Mouse (Mus musculus): ENCODE data around the gene Cobll1. TPM values are rescaled to one million over a fixed set of nuclear protein-coding genes. Genes with fewer than 3 reads are reported as not detected.

Cobll1 gene
- polyA plus RNA-seq, 1 experiment from 2014 or later = 3.5 TPM

GRCm38 (mm10) chr2:65227898-65228290, 11.3 kb downstream of the Cobll1 start:
- Histone ChIP-seq H3K27ac (no peak overlapping the region), H3K36me3 (replicated peaks) (no peaks in the 10 kb centered on the region), H3K4me1 (peaks cover 4% of the 10 kb centered on the region), H3K9me3 (no peaks in the 10 kb centered on the region), H3K4me3 (no peak overlapping the region), H3K27me3 (ENCODE audit: poor library complexity, severe bottlenecking) (no peaks in the 10 kb centered on the region)
- 89% methylated on average over 2 of the region's 2 CpGs for WGBS
- no peak for DNase-seq (ENCODE audit: extremely low spot score, low spot score)

GRCm38 (mm10) chr2:65227154-65227897, 11.9 kb downstream of the Cobll1 start:
- H3K27me3 ChIP-seq (ENCODE audit: poor library complexity, severe bottlenecking) = no peaks in the 10 kb centered on the region
- no peak for DNase-seq (ENCODE audit: extremely low spot score, low spot score)
- no peak overlapping the region for H3K27ac ChIP-seq
- H3K4me1 ChIP-seq = peaks cover 4% of the 10 kb centered on the region
- no peaks in the 10 kb centered on the region for H3K36me3 ChIP-seq (replicated peaks)
- WGBS = 92% methylated on average over 6 of the region's 6 CpGs
- H3K9me3 ChIP-seq = no peaks in the 10 kb centered on the region
- no peak overlapping the region for H3K4me3 ChIP-seq

GRCm38 (mm10) chr2:65226494-65226893, 12.7 kb downstream of the Cobll1 start:
- 92% methylated on average over 4 of the region's 4 CpGs for WGBS
- H3K4me3 ChIP-seq = no peak overlapping the region
- H3K27me3 ChIP-seq (ENCODE audit: poor library complexity, severe bottlenecking) = no peaks in the 10 kb centered on the region
- no peaks in the 10 kb centered on the region for H3K9me3 ChIP-seq
- peaks cover 4% of the 10 kb centered on the region for H3K4me1 ChIP-seq
- DNase-seq (ENCODE audit: extremely low spot score, low spot score) = no peak
- H3K36me3 ChIP-seq (replicated peaks) = no peaks in the 10 kb centered on the region
- H3K27ac ChIP-seq = no peak overlapping the region

GRCm38 (mm10) chr2:65223956-65224735, 15.1 kb downstream of the Cobll1 start:
- Histone ChIP-seq H3K36me3 (replicated peaks) (no peaks in the 10 kb centered on the region), H3K4me3 (no peak overlapping the region), H3K4me1 (peaks cover 10% of the 10 kb centered on the region), H3K27ac (no peak overlapping the region), H3K9me3 (no peaks in the 10 kb centered on the region), H3K27me3 (ENCODE audit: poor library complexity, severe bottlenecking) (no peaks in the 10 kb centered on the region)
- WGBS = 88% methylated on average over 12 of the region's 12 CpGs
- DNase-seq (ENCODE audit: extremely low spot score, low spot score) = no peak

GRCm38 (mm10) chr2:65223012-65223411, 16.2 kb downstream of the Cobll1 start:
- no peaks in the 10 kb centered on the region for H3K27me3 ChIP-seq (ENCODE audit: poor library complexity, severe bottlenecking)
- 86% methylated on average over 8 of the region's 8 CpGs for WGBS
- no peak for DNase-seq (ENCODE audit: extremely low spot score, low spot score)
- H3K4me1 ChIP-seq = peaks cover 13% of the 10 kb centered on the region
- H3K27ac ChIP-seq = no peak overlapping the region
- H3K4me3 ChIP-seq = no peak overlapping the region
- H3K9me3 ChIP-seq = no peaks in the 10 kb centered on the region
- H3K36me3 ChIP-seq (replicated peaks) = no peaks in the 10 kb centered on the region

GRCm38 (mm10) chr2:65221646-65222045, 17.6 kb downstream of the Cobll1 start:
- WGBS = 83% methylated on average over 2 of the region's 2 CpGs

GRCm38 (mm10) chr2:65220563-65220962, 18.6 kb downstream of the Cobll1 start:
- H3K4me1 ChIP-seq = peaks cover 9% of the 10 kb centered on the region
- DNase-seq (ENCODE audit: extremely low spot score, low spot score) = no peak
- WGBS = 84% methylated on average over 1 of the region's 1 CpGs
- H3K36me3 ChIP-seq (replicated peaks) = no peaks in the 10 kb centered on the region
- H3K27ac ChIP-seq = no peak overlapping the region
- H3K27me3 ChIP-seq (ENCODE audit: poor library complexity, severe bottlenecking) = no peaks in the 10 kb centered on the region
- no peaks in the 10 kb centered on the region for H3K9me3 ChIP-seq
- H3K4me3 ChIP-seq = no peak overlapping the region

More at GRCm38 (mm10) chr2:65221646-65222045, 17.6 kb downstream of the Cobll1 start:
- Histone ChIP-seq H3K4me3 (no peak overlapping the region), H3K4me1 (peaks cover 13% of the 10 kb centered on the region), H3K27ac (no peak overlapping the region), H3K27me3 (ENCODE audit: poor library complexity, severe bottlenecking) (no peaks in the 10 kb centered on the region), H3K9me3 (no peaks in the 10 kb centered on the region), H3K36me3 (replicated peaks) (no peaks in the 10 kb centered on the region)
- DNase-seq (ENCODE audit: extremely low spot score, low spot score) = no peak

- Histone ChIP-seq H3K4me3 (no peak overlapping the region), H3K27me3 (ENCODE audit: poor library complexity, severe bottlenecking) (no peaks in the 10 kb centered on the region), H3K36me3 (replicated peaks) (no peaks in the 10 kb centered on the region), H3K9me3 (no peaks in the 10 kb centered on the region), H3K4me1 (peaks cover 9% of the 10 kb centered on the region), H3K27ac (no peak overlapping the region)
- 79% methylated on average over 11 of the region's 11 CpGs for WGBS
- no peak for DNase-seq (ENCODE audit: extremely low spot score, low spot score)
These were observed 19.6 kb downstream of the Cobll1 start for GRCm38 (mm10) chr2:65219375-65220135.

- Histone ChIP-seq H3K27me3 (ENCODE audit: poor library complexity, severe bottlenecking) (no peaks in the 10 kb centered on the region), H3K9me3 (no peaks in the 10 kb centered on the region), H3K36me3 (replicated peaks) (no peaks in the 10 kb centered on the region), H3K4me3 (no peak overlapping the region), H3K27ac (no peak overlapping the region), H3K4me1 (peaks cover 9% of the 10 kb centered on the region)
- WGBS = 92% methylated on average over 9 of the region's 9 CpGs
- no peak for DNase-seq (ENCODE audit: extremely low spot score, low spot score)
These were observed 20.9 kb downstream of the Cobll1 start for GRCm38 (mm10) chr2:65218318-65218717.

- Histone ChIP-seq H3K36me3 (replicated peaks) (no peaks in the 10 kb centered on the region), H3K4me3 (no peak overlapping the region), H3K9me3 (no peaks in the 10 kb centered on the region), H3K27me3 (ENCODE audit: poor library complexity, severe bottlenecking) (no peaks in the 10 kb centered on the region), H3K27ac (no peak overlapping the region), H3K4me1 (peaks cover 9% of the 10 kb centered on the region)
- DNase-seq (ENCODE audit: extremely low spot score, low spot score) = no peak
- WGBS = 94% methylated on average over 6 of the region's 6 CpGs
These were observed 21.5 kb downstream of the Cobll1 start for GRCm38 (mm10) chr2:65217677-65218076.

GRCm38 (mm10) chr2:65216163-65216562, 23.0 kb downstream of the Cobll1 start:
- Histone ChIP-seq H3K36me3 (replicated peaks) (no peaks in the 10 kb centered on the region), H3K4me1 (peaks cover 9% of the 10 kb centered on the region), H3K27me3 (ENCODE audit: poor library complexity, severe bottlenecking) (no peaks in the 10 kb centered on the region), H3K4me3 (no peak overlapping the region), H3K9me3 (no peaks in the 10 kb centered on the region), H3K27ac (no peak overlapping the region)
- DNase-seq (ENCODE audit: extremely low spot score, low spot score) = no peak

- DNase-seq (ENCODE audit: extremely low spot score, low spot score) = no peak
- Histone ChIP-seq H3K27me3 (ENCODE audit: poor library complexity, severe bottlenecking) (no peaks in the 10 kb centered on the region), H3K4me3 (no peak overlapping the region), H3K27ac (no peak overlapping the region), H3K9me3 (no peaks in the 10 kb centered on the region), H3K36me3 (replicated peaks) (no peaks in the 10 kb centered on the region), H3K4me1 (peaks cover 13% of the 10 kb centered on the region)
- 95% methylated on average over 1 of the region's 1 CpGs for WGBS
These were observed 24.6 kb downstream of the Cobll1 start for GRCm38 (mm10) chr2:65214556-65214955.

- H3K4me1 ChIP-seq = peaks cover 10% of the 10 kb centered on the region; the same call in 1 of the 2 replicates
- no peak for DNase-seq (ENCODE audit: extremely low spot score, low spot score)
- no peaks in the 10 kb centered on the region for H3K9me3 ChIP-seq
- no peaks in the 10 kb centered on the region for H3K27me3 ChIP-seq (ENCODE audit: poor library complexity, severe bottlenecking)
- no peak overlapping the region for H3K27ac ChIP-seq
- no peak overlapping the region for H3K4me3 ChIP-seq
- no peaks in the 10 kb centered on the region for H3K36me3 ChIP-seq (replicated peaks)
- WGBS = 91% methylated on average over 3 of the region's 3 CpGs
These were observed 25.5 kb downstream of the Cobll1 start for GRCm38 (mm10) chr2:65213675-65214074.

All from forebrain, embryonic 10.5 days (tissue).